Mouse (Mus musculus): ENCODE results near the gene Mat1a.

The Mat1a gene

GRCm38 (mm10) chr14:41140686-41141085 lies 35.9 kb downstream of the Mat1a start:
- DNase-seq (ENCODE audit: low read depth, low spot score): no peak

- DNase-seq (ENCODE audit: low read depth, low spot score): no peak
These were observed 41.2 kb downstream of the Mat1a start for GRCm38 (mm10) chr14:41146035-41146434.

GRCm38 (mm10) chr14:41146922-41147321 lies 42.1 kb downstream of the Mat1a start:
- no peak for DNase-seq (ENCODE audit: low read depth, low spot score)

GRCm38 (mm10) chr14:41147356-41147755 lies 42.5 kb downstream of the Mat1a start:
- DNase-seq (ENCODE audit: low read depth, low spot score): no peak

- no peak for DNase-seq (ENCODE audit: low read depth, low spot score)
These were observed 46.5 kb downstream of the Mat1a start, which contains the start of gene Mbl1 for GRCm38 (mm10) chr14:41151220-41151898. Mbl1 (plus strand) TSS chr14:41151458.

- DNase-seq (ENCODE audit: low read depth, low spot score): no peak
These were observed 55.2 kb downstream of the Mat1a start for GRCm38 (mm10) chr14:41160076-41160475.

- DNase-seq (ENCODE audit: low read depth, low spot score): no peak
These were observed 55.9 kb downstream of the Mat1a start for GRCm38 (mm10) chr14:41160743-41161142.

GRCm38 (mm10) chr14:41162663-41163062 lies 57.8 kb downstream of the Mat1a start:
- DNase-seq (ENCODE audit: low read depth, low spot score): peak; percentile 60

GRCm38 (mm10) chr14:41167278-41167677 lies 62.4 kb downstream of the Mat1a start:
- no peak for DNase-seq (ENCODE audit: low read depth, low spot score)

GRCm38 (mm10) chr14:41168567-41168966 lies 63.7 kb downstream of the Mat1a start:
- DNase-seq (ENCODE audit: low read depth, low spot score): no peak

GRCm38 (mm10) chr14:41170514-41170913 lies 65.7 kb downstream of the Mat1a start:
- no peak for DNase-seq (ENCODE audit: low read depth, low spot score)

Data from ZHBTc4 (cell line).